Mouse (Mus musculus) G1E-ER4 (cell line): Measurements from ENCODE around the gene Gm21983. TPM values are rescaled to one million over a fixed set of nuclear protein-coding genes. Genes with fewer than 3 reads are reported as not detected.

Source experiments
- GATA1 ChIP-seq: IDR thresholded peaks from one replicate; pipeline ENCODE4 v1.8.0; 2012; ENCODE audit warnings: low read length, inconsistent platforms
- polyA plus RNA-seq: library from polyadenylated mRNA; stranded (reverse); fragments of >175 nt; gene quantifications from 2 replicates; pipeline ENCODE4 v1.2.3, GENCODE M21; 2012

Gene Gm21983
- polyA plus RNA-seq, 1 experiment: not detected

DNA sequence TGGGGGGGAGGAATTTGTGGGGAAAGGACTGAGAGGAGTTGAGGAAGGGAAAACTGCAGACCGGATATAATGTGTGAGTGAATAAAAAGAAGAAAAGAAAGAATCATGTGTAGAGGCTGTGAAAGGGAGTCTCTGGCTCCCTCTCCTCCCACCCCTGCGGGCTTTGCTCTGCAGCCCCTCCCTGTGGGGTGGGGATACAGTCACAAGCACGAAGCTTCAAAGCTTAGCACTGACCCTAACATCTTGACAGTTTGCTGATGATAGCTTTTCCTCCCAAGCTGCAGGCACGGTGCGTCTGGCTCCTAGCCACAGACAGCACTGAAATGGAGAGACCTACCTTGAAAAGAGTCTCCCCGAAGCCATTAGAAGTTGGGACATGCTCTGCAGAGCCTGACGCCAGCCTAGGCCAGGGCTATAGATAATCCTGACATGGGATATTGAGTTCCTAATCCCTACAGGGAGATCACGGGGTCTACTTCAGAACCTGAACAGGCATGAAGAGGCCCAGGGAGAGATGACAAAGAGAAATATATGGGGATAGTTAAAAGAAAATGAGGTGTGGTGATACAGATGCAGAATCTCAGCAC lies 44.4 kb downstream of the Gm21983 start:
- TF ChIP-seq GATA1: no peak

GRCm38 (mm10) chr7:27133757-27134156 lies 47.1 kb downstream of the Gm21983 start:
- no peak for TF ChIP-seq GATA1

- no peak for TF ChIP-seq GATA1
Measured at GRCm38 (mm10) chr7:27133156-27133555, 47.7 kb downstream of the Gm21983 start.

GRCm38 (mm10) chr7:27132588-27132987 lies 48.3 kb downstream of the Gm21983 start:
- TF ChIP-seq GATA1: no peak

DNA sequence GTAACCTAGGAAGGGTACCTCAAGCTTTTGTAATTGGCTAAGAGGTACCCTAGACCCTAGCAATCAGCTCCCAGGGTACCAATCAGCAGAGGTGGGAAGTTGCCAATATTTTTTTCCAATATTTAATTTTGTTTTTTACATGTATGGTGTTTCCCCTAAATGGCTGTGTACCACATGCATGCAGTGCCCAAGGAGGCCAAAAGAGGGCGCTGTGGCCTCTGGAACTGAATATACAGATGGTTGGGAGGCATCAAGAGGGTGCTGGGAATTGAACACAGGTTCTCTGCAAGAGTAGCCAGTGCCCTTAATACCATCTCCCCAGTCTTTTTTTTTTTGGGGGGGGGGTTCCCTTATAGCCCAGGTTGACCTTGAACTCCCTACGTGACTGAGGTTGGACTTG lies 49.5 kb downstream of the Gm21983 start:
- no peak for TF ChIP-seq GATA1

GRCm38 (mm10) chr7:27130521-27131370 lies 50.1 kb downstream of the Gm21983 start:
- no peak for TF ChIP-seq GATA1

- TF ChIP-seq GATA1: no peak
Measured at GRCm38 (mm10) chr7:27129811-27130210, 51.1 kb downstream of the Gm21983 start.

GRCm38 (mm10) chr7:27128946-27129345 lies 51.9 kb downstream of the Gm21983 start:
- TF ChIP-seq GATA1: no peak

- TF ChIP-seq GATA1: no peak
Measured at GRCm38 (mm10) chr7:27128162-27128561, 52.7 kb downstream of the Gm21983 start.

GRCm38 (mm10) chr7:27124969-27125368 lies 55.9 kb downstream of the Gm21983 start:
- no peak for TF ChIP-seq GATA1

GRCm38 (mm10) chr7:27124305-27124832 lies 56.5 kb downstream of the Gm21983 start:
- no peak for TF ChIP-seq GATA1

DNA sequence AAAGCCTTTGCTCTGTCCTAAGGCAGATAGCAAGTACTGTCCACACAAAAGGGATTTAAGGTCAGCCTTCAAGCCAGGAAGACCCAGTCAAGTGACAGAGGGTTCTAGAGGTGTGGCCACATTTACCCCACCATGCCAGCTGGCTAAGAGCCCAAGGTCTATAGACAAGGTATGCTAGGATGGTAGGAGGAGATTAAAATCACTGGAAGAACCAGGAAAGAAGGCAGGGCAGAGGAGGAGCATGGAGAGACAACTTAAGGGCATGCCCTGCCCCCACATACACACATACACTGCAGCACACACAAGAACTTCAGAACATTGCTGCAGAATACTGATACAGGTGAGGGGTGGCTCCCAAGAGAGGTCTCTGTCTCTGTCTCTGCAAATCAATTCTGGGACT lies 61.2 kb downstream of the Gm21983 start, which contains the start of gene Cyp2f2:
TSS of gene Cyp2f2 (plus strand) at position 234 of the 400 bp plus-strand sequence.
- no peak for TF ChIP-seq GATA1

Other genes with a start within 250 kb of the Gm21983 start
- not detected in 2 replicates for gene Cyp2a22, start 241.7 kb downstream of the Gm21983 start, polyA plus RNA-seq
- gene Cyp2a12, start 152.0 kb downstream of the Gm21983 start, polyA plus RNA-seq: not detected in 2 replicates
- gene Cyp2f2, start 61.2 kb downstream of the Gm21983 start, polyA plus RNA-seq: not detected in 2 replicates
- gene Cyp2t4, start 27.4 kb downstream of the Gm21983 start, polyA plus RNA-seq: not detected in 2 replicates
- 155 and 188 TPM in 2 replicates for gene Egln2, start 14.3 kb downstream of the Gm21983 start, polyA plus RNA-seq
- 342 and 432 TPM in 2 replicates for gene Rab4b, start 2.2 kb downstream of the Gm21983 start, polyA plus RNA-seq
- gene Mia, start 71 bp upstream of the Gm21983 start, polyA plus RNA-seq: not detected in 2 replicates
- gene BC024978, start 14.7 kb upstream of the Gm21983 start, polyA plus RNA-seq: 8.2 and 10.3 TPM in 2 replicates
- gene Snrpa, start 15.2 kb upstream of the Gm21983 start, polyA plus RNA-seq: 727 and 966 TPM in 2 replicates
- gene Itpkc, start 47.6 kb upstream of the Gm21983 start, polyA plus RNA-seq: 5.7 and 6.9 TPM in 2 replicates
- 74.2 and 74.5 TPM in 2 replicates for gene Coq8b, start 51.9 kb upstream of the Gm21983 start, polyA plus RNA-seq
- gene Numbl, start 77.3 kb upstream of the Gm21983 start, polyA plus RNA-seq: 12.4 and 12.9 TPM in 2 replicates
- 1.5 TPM in 2 replicates for gene Ltbp4, start 156.6 kb upstream of the Gm21983 start, polyA plus RNA-seq
- gene Shkbp1, start 174.9 kb upstream of the Gm21983 start, polyA plus RNA-seq: 242 and 276 TPM in 2 replicates
- 1.4 and 2.1 TPM in 2 replicates for gene Gm20479, start 176.3 kb upstream of the Gm21983 start, polyA plus RNA-seq